Comparison of ENCODE assay signal across 23 mouse cellular contexts in genomic region chr11:68609910-68610566, GRCm38 (mm10). TPM values are rescaled to one million over a fixed set of nuclear protein-coding genes. Genes with fewer than 3 reads are reported as not detected.
DNase-seq lines count a peak whose midpoint lies in the region; ATAC-seq and TF ChIP-seq lines count a peak whose summit lies in the region.
"Had no signal": no experiment of that assay in that cellular context is flagged by ENCODE, and none has a peak within 500 bp of the region (broad histone marks: within the 10 kb centered on the region; RNA-seq: fewer than 3 reads in every experiment).

No protein-coding gene starts in this region.

- H3K27ac ChIP-seq in intestine, embryonic 14.5 days (ENCODE audit: low read depth): 0 out of 2 replicates have a peak overlapping the region, but pooled peaks have one; percentile 14
- H3K27ac ChIP-seq in intestine, embryonic 15.5 days: no peak overlapping the region
- H3K27ac ChIP-seq in limb, embryonic 14.5 days (replicated peaks; ENCODE audit: low read depth, low read length): no peak overlapping the region
- no peak overlapping the region for H3K27ac ChIP-seq in limb, embryonic 10.5 days
- H3K27ac ChIP-seq in stomach, embryonic 14.5 days (ENCODE audit: low read length): no peak overlapping the region; the same call in 1 of the 2 replicates
- H3K27ac ChIP-seq in stomach, postnatal 0 days (replicated peaks): no peak overlapping the region
- H3K27ac ChIP-seq: embryonic facial prominence, embryonic 13.5 days; hindbrain, embryonic 15.5 days; left cerebral cortex, adult 2 months; macrophage; midbrain, embryonic 10.5 days; neural tube, embryonic 13.5 days had no signal

- H3K36me3 ChIP-seq in intestine, embryonic 14.5 days (ENCODE audit: control insufficient read depth, insufficient read depth, low read length): no peaks in the 10 kb centered on the region
- no peaks in the 10 kb centered on the region for H3K36me3 ChIP-seq in intestine, embryonic 15.5 days
- no peaks in the 10 kb centered on the region for H3K36me3 ChIP-seq in limb, embryonic 14.5 days (ENCODE audit: control insufficient read depth, insufficient read depth, low read length)
- H3K36me3 ChIP-seq in limb, embryonic 10.5 days: no peaks in the 10 kb centered on the region
- no peaks in the 10 kb centered on the region for H3K36me3 ChIP-seq in stomach, embryonic 14.5 days (ENCODE audit: control insufficient read depth, insufficient read depth, low read length)
- no peaks in the 10 kb centered on the region for H3K36me3 ChIP-seq in stomach, postnatal 0 days (ENCODE audit: control insufficient read depth, insufficient read depth, low read length)
- H3K36me3 ChIP-seq: embryonic facial prominence, embryonic 13.5 days; heart, embryonic 12.5 days; hindbrain, embryonic 15.5 days; midbrain, embryonic 10.5 days; neural tube, embryonic 13.5 days had no signal

- H3K27me3 ChIP-seq in intestine, embryonic 14.5 days (replicated peaks; ENCODE audit: control insufficient read depth, insufficient read depth, low read length): no peaks in the 10 kb centered on the region
- H3K27me3 ChIP-seq in intestine, embryonic 15.5 days (replicated peaks): no peaks in the 10 kb centered on the region
- H3K27me3 ChIP-seq in limb, embryonic 14.5 days (ENCODE audit: control insufficient read depth, insufficient read depth, low read length): no peaks in the 10 kb centered on the region
- H3K27me3 ChIP-seq in limb, embryonic 10.5 days (ENCODE audit: low read depth, poor library complexity, severe bottlenecking): no peaks in the 10 kb centered on the region
- no peaks in the 10 kb centered on the region for H3K27me3 ChIP-seq in stomach, embryonic 14.5 days (ENCODE audit: control insufficient read depth, insufficient read depth, low read length)
- no peaks in the 10 kb centered on the region for H3K27me3 ChIP-seq in stomach, postnatal 0 days (ENCODE audit: control insufficient read depth, insufficient read depth, low read length)
- H3K27me3 ChIP-seq: embryonic facial prominence, embryonic 13.5 days; heart, embryonic 12.5 days; hindbrain, embryonic 15.5 days; neural tube, embryonic 13.5 days had no signal

- TF ChIP-seq EP300 in stomach, postnatal 0 days (optimal IDR thresholded peaks at IDR 0.05): no peak

- TF ChIP-seq CTCF in stomach, postnatal 0 days (IDR thresholded peaks at IDR 0.05; ENCODE audit: low read depth): no peak

- H3K4me3 ChIP-seq in intestine, embryonic 14.5 days (ENCODE audit: low read depth, low read length): no peak overlapping the region
- no peak overlapping the region for H3K4me3 ChIP-seq in intestine, embryonic 15.5 days (replicated peaks)
- H3K4me3 ChIP-seq in limb, embryonic 14.5 days (replicated peaks; ENCODE audit: low read length): no peak overlapping the region
- no peak overlapping the region for H3K4me3 ChIP-seq in limb, embryonic 10.5 days
- no peak overlapping the region for H3K4me3 ChIP-seq in stomach, embryonic 14.5 days (ENCODE audit: low read depth, low read length)
- no peak overlapping the region for H3K4me3 ChIP-seq in stomach, postnatal 0 days (ENCODE audit: low read depth, low read length)
- H3K4me3 ChIP-seq: embryonic facial prominence, embryonic 13.5 days; heart, embryonic 12.5 days; hindbrain, embryonic 15.5 days; left cerebral cortex, adult 2 months; midbrain, embryonic 10.5 days; neural tube, embryonic 13.5 days had no signal

- no peak for DNase-seq in intestine, embryonic 14.5 days (ENCODE audit: low spot score)
- peak; percentile 62 for DNase-seq in limb, embryonic 14.5 days (ENCODE audit: low spot score)
- no peak for DNase-seq in limb, embryonic 10.5 days (ENCODE audit: low spot score)
- no peak for DNase-seq in stomach, postnatal 0 days (ENCODE audit: low spot score)
- no peak for DNase-seq in right cerebral cortex, postnatal 10 days (ENCODE audit: low spot score in 2 of 2)
- DNase-seq: adrenal gland, adult 2 months; cerebellum, postnatal 10 days; forebrain, postnatal 0 days; layer of hippocampus, adult 9-11 months; left cerebral cortex, postnatal 4 days; thymus, adult 18-20 months; thymus, postnatal 4 days had no signal

- peaks cover 28% of the 10 kb centered on the region for H3K4me1 ChIP-seq in intestine, embryonic 14.5 days (replicated peaks; ENCODE audit: control insufficient read depth, insufficient read depth, low read length)
- H3K4me1 ChIP-seq in intestine, embryonic 15.5 days (replicated peaks): peaks cover 9% of the 10 kb centered on the region
- peaks cover 20% of the 10 kb centered on the region for H3K4me1 ChIP-seq in limb, embryonic 14.5 days (ENCODE audit: control insufficient read depth, insufficient read depth, low read length)
- peaks cover 37% of the 10 kb centered on the region for H3K4me1 ChIP-seq in limb, embryonic 10.5 days
- peaks cover 26% of the 10 kb centered on the region for H3K4me1 ChIP-seq in stomach, embryonic 14.5 days (ENCODE audit: control insufficient read depth, insufficient read depth, low read length)
- peaks cover 3% of the 10 kb centered on the region; the same call in 1 of the 2 replicates for H3K4me1 ChIP-seq in stomach, postnatal 0 days (replicated peaks; ENCODE audit: control insufficient read depth, insufficient read depth)
- H3K4me1 ChIP-seq: hindbrain, embryonic 15.5 days; midbrain, embryonic 10.5 days had no signal

- H3K9ac ChIP-seq in intestine, embryonic 14.5 days (ENCODE audit: low read length): no peak overlapping the region
- H3K9ac ChIP-seq in intestine, embryonic 15.5 days: no peak overlapping the region
- H3K9ac ChIP-seq in limb, embryonic 14.5 days (ENCODE audit: low read depth, low read length, severe bottlenecking): no peak overlapping the region
- H3K9ac ChIP-seq in stomach, embryonic 14.5 days (replicated peaks; ENCODE audit: low read depth, low read length): no peak overlapping the region
- no peak overlapping the region for H3K9ac ChIP-seq in stomach, postnatal 0 days (ENCODE audit: low read length)
- H3K9ac ChIP-seq: embryonic facial prominence, embryonic 13.5 days; forebrain, postnatal 0 days; heart, embryonic 12.5 days; hindbrain, embryonic 15.5 days; neural tube, embryonic 13.5 days had no signal

- ATAC-seq in intestine, embryonic 14.5 days (replicated peaks; ENCODE audit: low FRiP score, low TSS enrichment, low read depth): no peak
- ATAC-seq in intestine, embryonic 15.5 days: no peak
- ATAC-seq in limb, embryonic 14.5 days (ENCODE audit: low FRiP score, low read depth): no peak
- 0 out of 2 replicates have a peak, but pooled peaks have one; percentile 5 for ATAC-seq in stomach, embryonic 14.5 days (ENCODE audit: insufficient number of reproducible peaks, insufficient read depth, low FRiP score, low read depth)
- ATAC-seq in stomach, postnatal 0 days (ENCODE audit: low FRiP score, low TSS enrichment): no peak
- ATAC-seq: forebrain, postnatal 0 days; intestine, postnatal 0 days had no signal

- TF ChIP-seq POLR2A in limb, embryonic 14.5 days (IDR thresholded peaks at IDR 0.05; ENCODE audit: borderline replicate concordance, extremely low read depth, insufficient read depth, insufficient read length): no peak

- 31% methylated on average over 9 of the region's 9 CpGs for WGBS in intestine, embryonic 14.5 days
- 34% methylated on average over 9 of the region's 9 CpGs for WGBS in intestine, embryonic 15.5 days
- WGBS in limb, embryonic 14.5 days: 46% methylated on average over 9 of the region's 9 CpGs
- WGBS in limb, embryonic 10.5 days: 62% methylated on average over 9 of the region's 9 CpGs
- WGBS in stomach, embryonic 14.5 days: 34% methylated on average over 9 of the region's 9 CpGs
- 40% methylated on average over 9 of the region's 9 CpGs for WGBS in stomach, postnatal 0 days

- no peaks in the 10 kb centered on the region for H3K9me3 ChIP-seq in intestine, embryonic 14.5 days (ENCODE audit: control insufficient read depth, low read length)
- H3K9me3 ChIP-seq in intestine, embryonic 15.5 days: no peaks in the 10 kb centered on the region
- no peaks in the 10 kb centered on the region for H3K9me3 ChIP-seq in limb, embryonic 14.5 days (ENCODE audit: control insufficient read depth, low read length)
- H3K9me3 ChIP-seq in limb, embryonic 10.5 days (replicated peaks): no peaks in the 10 kb centered on the region
- H3K9me3 ChIP-seq in stomach, embryonic 14.5 days (ENCODE audit: control insufficient read depth, low read depth, low read length): no peaks in the 10 kb centered on the region
- no peaks in the 10 kb centered on the region for H3K9me3 ChIP-seq in stomach, postnatal 0 days (ENCODE audit: control insufficient read depth, low read length)
- H3K9me3 ChIP-seq: embryonic facial prominence, embryonic 13.5 days; heart, embryonic 12.5 days; hindbrain, embryonic 15.5 days; midbrain, embryonic 10.5 days; neural tube, embryonic 13.5 days had no signal

- H3K4me2 ChIP-seq in intestine, embryonic 14.5 days (ENCODE audit: low read length): no peak overlapping the region
- H3K4me2 ChIP-seq in intestine, embryonic 15.5 days (replicated peaks): no peak overlapping the region
- no peak overlapping the region for H3K4me2 ChIP-seq in limb, embryonic 14.5 days (replicated peaks; ENCODE audit: low read depth, low read length, severe bottlenecking)
- H3K4me2 ChIP-seq in stomach, embryonic 14.5 days (replicated peaks; ENCODE audit: low read depth, low read length): no peak overlapping the region
- no peak overlapping the region for H3K4me2 ChIP-seq in stomach, postnatal 0 days (replicated peaks; ENCODE audit: low read depth)
- H3K4me2 ChIP-seq: embryonic facial prominence, embryonic 13.5 days; heart, embryonic 12.5 days; hindbrain, embryonic 15.5 days; liver, embryonic 11.5 days; neural tube, embryonic 13.5 days had no signal

RNA-seq across cellular contexts. Expression of gene Ccdc42, which starts 23.2 kb away (rescaled TPM):
- polyA plus RNA-seq in intestine, embryonic 14.5 days (2014; fragmentation: Nextera tagmentation; extraction: Ambion mirVana): 0.32 TPM in 2 replicates
- polyA plus RNA-seq in intestine, embryonic 15.5 days (2015; fragmentation: Nextera tagmentation; extraction: Ambion mirVana): 0.21 and 0.25 TPM in 2 replicates
- polyA plus RNA-seq in limb, embryonic 14.5 days (2012; rRNA removed): 0.13 and 0.39 TPM in 2 replicates
- 0.50 and 1.1 TPM in 2 replicates for polyA plus RNA-seq in limb, embryonic 14.5 days (2014; fragmentation: Nextera tagmentation; extraction: Ambion mirVana)
- 0.64 and 0.89 TPM in 2 replicates for polyA plus RNA-seq in limb, embryonic 10.5 days (2016; fragmentation: Nextera tagmentation; extraction: Ambion mirVana)
- 0.34 TPM in 1 of 2 replicates, not detected in the other for polyA plus RNA-seq in stomach, embryonic 14.5 days (2014; fragmentation: Nextera tagmentation; extraction: Ambion mirVana)
- not detected in 2 replicates for polyA plus RNA-seq in stomach, postnatal 0 days (2015; fragmentation: Nextera tagmentation; extraction: Ambion mirVana)
- polyA plus RNA-seq: adrenal gland, adult 2 months; embryonic facial prominence, embryonic 13.5 days; macrophage had no signal

RNA-seq across cellular contexts. Expression of gene Mfsd6l, which starts 54.1 kb away (rescaled TPM):
- 1.7 and 2.2 TPM in 2 replicates for polyA plus RNA-seq in intestine, embryonic 14.5 days (2014; fragmentation: Nextera tagmentation; extraction: Ambion mirVana)
- 4.3 and 4.7 TPM in 2 replicates for polyA plus RNA-seq in intestine, embryonic 15.5 days (2015; fragmentation: Nextera tagmentation; extraction: Ambion mirVana)
- 0.31 and 0.33 TPM in 2 replicates for polyA plus RNA-seq in limb, embryonic 14.5 days (2012; rRNA removed)
- polyA plus RNA-seq in limb, embryonic 14.5 days (2014; fragmentation: Nextera tagmentation; extraction: Ambion mirVana): 0.18 and 0.26 TPM in 2 replicates
- polyA plus RNA-seq in limb, embryonic 10.5 days (2016; fragmentation: Nextera tagmentation; extraction: Ambion mirVana): 0.11 and 0.16 TPM in 2 replicates
- 1.3 and 1.4 TPM in 2 replicates for polyA plus RNA-seq in stomach, embryonic 14.5 days (2014; fragmentation: Nextera tagmentation; extraction: Ambion mirVana)
- 3.7 and 3.9 TPM in 2 replicates for polyA plus RNA-seq in stomach, postnatal 0 days (2015; fragmentation: Nextera tagmentation; extraction: Ambion mirVana)
- polyA plus RNA-seq: hindbrain, embryonic 15.5 days; liver, embryonic 11.5 days; macrophage; midbrain, embryonic 10.5 days; neural tube, embryonic 13.5 days had no signal
